Mouse (Mus musculus) adrenal gland, postnatal 25 days (tissue): ENCODE data around the gene Sult2a5. TPM values are rescaled to one million over a fixed set of nuclear protein-coding genes. Genes with fewer than 3 reads are reported as not detected.

Experiments
- DNase-seq: peaks from one replicate; pipeline ENCODE4 v3.0.0; 2021; ENCODE audit warnings: mixed read lengths
- long read RNA-seq: library from polyadenylated mRNA; stranded (forward); transcript quantifications from one replicate; pipeline ENCODE4 v2.0.0, GENCODE M21; 2021
- total RNA-seq: library from RNA; stranded (reverse); gene quantifications from 2 replicates; pipeline ENCODE4 v1.2.3, GENCODE M21; 2021

The Sult2a5 gene
- total RNA-seq, result not detected in 2 replicates
- long read RNA-seq, result 0 reads

- no peak for DNase-seq
Measured at GRCm38 (mm10) chr7:13623667-13624066, at the start of gene Sult2a5. TSS of gene Sult2a5 (plus strand) at chr7:13623967.

Other genes starting within 250 kb of the Sult2a5 start
- gene Cabp5, start 225.8 kb upstream of the Sult2a5 start, total RNA-seq, result 0.18 TPM in 1 of 2 replicates, not detected in the other
- not detected in 2 replicates for gene Bsph1, start 173.1 kb upstream of the Sult2a5 start, total RNA-seq
- gene Bsph2, start 52.9 kb upstream of the Sult2a5 start, total RNA-seq, result not detected in 2 replicates
- gene Sult2a2, start 109.5 kb downstream of the Sult2a5 start, total RNA-seq, result 2.3 TPM in 1 of 2 replicates, not detected in the other
- gene Sult2a1, start 213.4 kb downstream of the Sult2a5 start, total RNA-seq, result 3.5 TPM in 1 of 2 replicates, not detected in the other